Mouse (Mus musculus): ENCODE data around the gene Kcnt2. TPM values are rescaled to one million over a fixed set of nuclear protein-coding genes. Genes with fewer than 3 reads are reported as not detected.

The Kcnt2 gene
- total RNA-seq, 2 experiments from 2014 or later, result 37.6 to 39.9 TPM

DNA sequence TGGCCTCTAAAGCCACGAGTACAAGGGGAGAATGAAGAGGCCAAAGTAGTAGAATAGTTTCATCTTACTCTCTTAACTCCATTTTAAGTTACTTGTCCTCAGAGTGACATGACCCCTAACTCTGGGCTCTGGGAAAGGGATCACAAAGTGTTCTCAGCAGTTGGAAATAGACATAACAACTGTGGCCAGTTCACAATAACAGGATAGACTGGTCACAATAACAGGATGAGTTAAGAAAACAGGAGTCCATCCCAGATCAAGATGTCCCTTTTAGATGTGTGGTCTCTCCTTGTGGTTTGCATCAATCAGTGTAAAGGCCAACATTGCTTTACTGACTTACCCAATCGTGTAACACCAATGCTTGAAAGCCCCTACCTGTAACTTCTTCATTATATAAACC, 132.8 kb downstream of the Kcnt2 start:
- DNase-seq, result no peak

DNA sequence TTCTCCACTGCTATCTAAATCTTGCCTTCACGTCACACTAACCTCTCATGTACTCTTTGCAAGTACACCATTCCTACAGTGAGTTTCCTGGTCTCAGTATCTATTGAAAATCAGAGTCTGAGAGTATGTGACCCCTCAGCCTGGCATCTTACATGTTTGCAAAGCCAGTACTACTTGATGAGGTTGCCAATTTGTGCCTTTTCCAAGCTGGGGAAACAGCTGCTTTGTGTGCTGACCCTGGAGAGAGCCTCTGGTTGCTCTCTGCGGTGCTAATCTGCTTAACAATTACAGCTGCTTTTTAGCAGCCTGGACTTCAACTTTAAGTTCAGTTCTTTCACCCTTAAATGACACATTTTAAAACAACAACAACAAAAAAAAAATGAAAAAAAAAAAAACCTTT, 133.6 kb downstream of the Kcnt2 start:
- no peak for DNase-seq

- DNase-seq, result no peak
These were observed 135.1 kb downstream of the Kcnt2 start for GRCm38 (mm10) chr1:140381093-140381492.

- DNase-seq, result no peak
These were observed 144.3 kb downstream of the Kcnt2 start for GRCm38 (mm10) chr1:140390301-140390700.

- no peak for DNase-seq
These were observed 151.8 kb downstream of the Kcnt2 start for GRCm38 (mm10) chr1:140397756-140398155.

DNA sequence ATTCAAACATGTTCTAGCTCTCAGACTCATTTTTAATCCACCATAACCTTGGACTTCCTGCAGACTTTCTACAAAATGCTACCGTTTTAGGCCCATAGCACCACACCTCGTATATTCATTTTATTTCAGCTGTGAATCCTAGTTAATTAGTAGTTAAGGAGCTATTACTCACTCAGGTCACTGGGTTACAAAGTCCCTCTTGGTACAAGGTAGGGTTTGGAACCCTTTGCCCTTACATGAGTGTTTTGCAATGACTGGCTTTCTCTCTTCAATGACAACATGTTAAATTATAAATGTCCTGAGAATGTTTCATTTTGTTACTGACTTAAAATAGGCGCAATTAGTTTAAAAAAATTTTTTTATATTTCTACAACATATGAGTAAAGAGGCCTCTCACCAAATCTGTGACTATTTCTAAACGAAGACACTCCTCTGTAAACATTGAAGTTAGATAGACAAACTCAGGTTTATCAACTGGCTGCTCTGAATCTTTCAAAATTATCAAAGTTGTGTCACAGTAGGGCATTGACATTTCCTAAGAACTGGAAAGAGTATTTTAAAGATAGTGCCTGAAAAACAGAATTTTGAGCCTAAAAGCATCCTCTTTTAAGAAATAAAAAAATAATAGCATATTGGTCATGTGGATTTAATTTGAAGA, 160.8 kb downstream of the Kcnt2 start:
- no peak for DNase-seq

- DNase-seq, result no peak
These were observed 169.8 kb downstream of the Kcnt2 start for GRCm38 (mm10) chr1:140415761-140416160.

GRCm38 (mm10) chr1:140422954-140423353, 177.0 kb downstream of the Kcnt2 start:
- no peak for DNase-seq

- no peak for DNase-seq
These were observed 183.4 kb downstream of the Kcnt2 start for GRCm38 (mm10) chr1:140429284-140429850.

DNA sequence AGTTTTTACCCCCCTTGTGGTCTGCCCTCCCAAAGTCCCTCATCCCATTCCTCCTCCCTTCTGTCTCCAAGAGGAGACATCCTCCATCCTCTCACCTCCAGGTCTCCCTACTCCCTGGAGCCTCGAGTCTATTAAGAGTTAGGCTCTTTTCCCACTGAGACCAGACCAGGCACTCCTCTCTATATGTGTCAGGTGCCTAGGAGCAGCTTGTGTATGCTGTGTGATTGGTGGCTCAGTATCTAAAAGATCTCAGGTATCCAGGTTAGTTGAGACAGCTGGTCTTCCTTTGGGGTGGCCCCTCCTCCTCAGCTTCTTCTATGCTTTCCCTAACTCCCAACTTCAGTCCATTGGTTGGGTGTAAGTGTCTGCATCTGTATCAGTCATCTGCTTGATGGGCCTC, 186.1 kb downstream of the Kcnt2 start:
- no peak for DNase-seq

- no peak for DNase-seq
These were observed 188.8 kb downstream of the Kcnt2 start for GRCm38 (mm10) chr1:140434791-140435190.

- no peak for DNase-seq
These were observed 192.2 kb downstream of the Kcnt2 start for GRCm38 (mm10) chr1:140438176-140438575.

- DNase-seq, result no peak
These were observed 197.9 kb downstream of the Kcnt2 start for GRCm38 (mm10) chr1:140443904-140444303.

- no peak for DNase-seq
These were observed 198.4 kb downstream of the Kcnt2 start for GRCm38 (mm10) chr1:140444394-140444793.

DNA sequence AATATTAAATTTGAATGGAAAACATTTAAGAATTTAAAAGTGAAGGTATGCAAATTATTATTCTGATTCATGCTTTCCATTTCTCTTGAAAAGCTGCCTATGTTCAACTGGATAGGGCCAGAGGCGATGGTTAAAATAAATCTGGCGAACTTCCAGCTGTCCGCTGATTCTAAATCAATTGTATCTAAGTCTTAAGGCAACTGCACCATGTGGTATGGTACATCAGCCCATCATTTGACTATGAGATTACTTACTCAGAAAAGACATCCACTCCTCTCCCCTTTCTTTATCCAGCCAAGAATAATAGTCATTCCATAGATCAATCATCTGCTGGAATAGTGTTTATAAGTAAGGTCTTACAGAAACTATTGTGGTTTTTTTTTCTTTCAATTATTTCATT, 205.5 kb downstream of the Kcnt2 start:
- no peak for DNase-seq

- no peak for DNase-seq
These were observed 206.0 kb downstream of the Kcnt2 start for GRCm38 (mm10) chr1:140451924-140452323.

DNA sequence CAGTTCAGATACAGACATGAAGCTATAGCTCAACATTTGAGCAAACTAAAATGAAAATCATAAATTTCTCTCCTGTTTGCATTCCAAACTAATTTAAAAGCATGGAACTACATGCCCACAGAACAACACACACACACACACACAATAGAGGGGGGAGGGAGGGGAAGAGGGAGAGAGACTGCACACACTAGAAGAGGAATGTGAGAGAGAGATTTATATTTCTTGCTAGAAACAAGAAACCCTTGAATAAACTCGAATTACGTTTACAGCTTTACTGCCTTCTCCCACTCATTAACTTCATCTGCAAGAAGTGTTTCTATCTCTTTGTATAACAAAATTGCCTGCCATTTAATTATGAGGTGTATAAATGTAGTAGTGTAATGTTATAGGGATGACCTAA, 209.9 kb downstream of the Kcnt2 start:
- no peak for DNase-seq

- no peak for DNase-seq
These were observed 210.9 kb downstream of the Kcnt2 start for GRCm38 (mm10) chr1:140456873-140457272.

GRCm38 (mm10) chr1:140468315-140468714, 222.4 kb downstream of the Kcnt2 start:
- peak; percentile 6 to 15 for DNase-seq

DNA sequence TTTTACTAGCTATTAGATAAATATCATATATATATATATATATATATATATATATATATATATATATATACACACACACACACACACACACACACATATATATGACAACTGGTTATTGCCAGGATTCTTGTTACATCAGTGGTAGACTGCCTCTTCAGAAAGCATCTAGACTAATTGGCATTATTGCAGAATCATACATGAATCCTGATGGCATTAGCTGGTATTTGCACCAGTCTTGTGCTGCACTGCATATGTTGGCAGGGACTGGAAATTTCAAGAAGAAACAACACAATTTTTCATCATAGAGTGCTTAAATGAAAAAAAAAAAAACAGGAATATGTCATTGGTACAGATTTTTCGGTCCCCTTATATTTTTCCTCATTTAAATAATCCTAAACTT, 223.6 kb downstream of the Kcnt2 start:
- DNase-seq, result no peak

DNA sequence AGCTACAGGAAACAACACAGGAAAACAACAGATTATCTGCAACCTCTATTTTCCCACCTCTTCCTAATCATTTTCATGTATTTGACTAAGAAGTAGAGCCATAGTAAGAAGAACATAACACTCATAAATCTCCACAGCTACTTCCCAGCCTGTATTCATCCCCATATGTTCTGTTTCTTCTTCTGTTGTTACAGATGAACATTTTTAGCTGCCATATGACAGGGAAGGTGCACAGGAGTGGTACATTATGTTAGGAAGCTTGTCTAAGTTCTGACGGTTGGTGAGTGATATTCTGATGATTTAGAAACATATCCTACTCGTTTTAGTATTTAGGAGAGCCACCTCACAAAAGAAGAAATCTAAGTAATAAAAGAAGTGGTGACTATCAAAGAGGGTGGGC, 231.0 kb downstream of the Kcnt2 start:
- DNase-seq, result peak in 1 of 2 experiments; percentile 18

DNA sequence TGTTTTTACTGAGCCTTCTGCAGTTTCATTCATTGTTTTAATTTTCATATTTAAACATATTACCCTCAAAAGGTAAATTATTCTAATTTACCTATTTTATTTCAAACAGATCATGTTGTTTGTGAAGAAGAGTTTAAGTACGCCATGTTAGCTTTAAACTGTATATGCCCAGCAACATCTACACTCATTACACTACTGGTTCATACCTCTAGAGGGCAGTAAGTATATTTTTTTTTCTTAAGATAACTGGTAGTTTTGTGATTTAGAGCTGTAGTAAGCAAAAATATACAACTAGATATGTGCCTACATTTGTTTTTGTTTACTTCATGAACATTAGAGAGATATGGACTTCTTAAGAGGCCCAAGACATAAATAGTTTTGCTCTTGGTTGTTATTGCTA, 238.1 kb downstream of the Kcnt2 start:
- DNase-seq, result no peak

DNA sequence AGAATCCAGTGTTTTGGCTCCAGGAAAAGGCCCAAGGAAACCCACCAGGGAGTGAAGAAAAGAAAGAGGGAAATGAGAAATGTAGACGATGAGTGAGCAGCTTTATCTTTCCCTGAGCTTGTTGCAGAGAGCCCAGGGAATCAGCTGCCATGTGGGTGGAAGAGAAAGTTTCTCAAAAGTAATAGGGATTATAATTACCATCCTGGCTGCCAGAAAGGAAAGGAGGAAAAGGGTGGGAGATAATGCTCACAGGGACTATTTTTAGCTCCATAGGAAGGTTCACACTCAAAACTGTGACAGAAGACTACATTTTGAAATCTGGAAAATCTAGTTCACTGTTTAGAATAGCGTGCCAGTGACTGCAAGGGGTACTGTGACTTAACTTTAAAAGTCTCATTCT, 243.9 kb downstream of the Kcnt2 start:
- DNase-seq, result peak in 1 of 2 experiments; percentile 15

DNA sequence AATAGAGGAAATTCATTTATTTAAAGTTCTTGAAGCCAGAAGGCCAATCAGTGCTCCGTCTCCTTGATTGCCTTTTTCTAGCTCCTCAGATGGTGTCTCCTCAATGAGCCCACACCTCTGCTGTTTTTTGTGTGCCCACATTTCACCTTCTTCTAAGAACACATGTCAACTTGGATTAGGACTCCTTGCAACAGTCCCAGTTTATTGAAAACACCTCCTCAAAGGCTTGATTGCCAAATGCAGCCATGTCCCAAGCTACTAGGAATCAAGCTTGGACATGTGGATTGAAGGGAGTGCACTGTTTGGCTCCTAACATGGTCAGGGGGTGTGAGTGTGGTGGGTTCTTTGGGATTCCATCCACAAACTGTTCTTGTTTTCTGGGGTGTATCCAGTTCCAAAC, 245.4 kb downstream of the Kcnt2 start:
- no peak for DNase-seq

GRCm38 (mm10) chr1:140492237-140492636, 246.3 kb downstream of the Kcnt2 start:
- no peak for DNase-seq

Measured in layer of hippocampus, postnatal 36 days (tissue).